Mouse (Mus musculus) midbrain, embryonic 13.5 days (tissue): ENCODE results near the gene Tspan7. TPM values are rescaled to one million over a fixed set of nuclear protein-coding genes. Genes with fewer than 3 reads are reported as not detected.

Experiments used
- ATAC-seq: fragments of 200-750 bp; cut with Nextera tagmentation; 2 replicates; pipeline ENCODE4 v1.8.0; 2017; ENCODE audit warnings: mild to moderate bottlenecking, moderate TSS enrichment, moderate library complexity
- H3K27ac ChIP-seq: fragments of 300-500 bp; sonication (generic); 2 replicates; pipeline ENCODE4 v1.5.1; 2015; ENCODE audit warnings: inconsistent platforms, mild to moderate bottlenecking, moderate library complexity
- H3K27me3 ChIP-seq: fragments of 300-500 bp; sonication (generic); 2 replicates; pipeline ENCODE4 v1.6.1; 2015; ENCODE audit warnings: mild to moderate bottlenecking, inconsistent platforms
- H3K36me3 ChIP-seq: fragments of 300-500 bp; sonication (generic); 2 replicates; pipeline ENCODE4 v1.6.1; 2015; ENCODE audit warnings: mild to moderate bottlenecking, inconsistent platforms
- H3K4me1 ChIP-seq: fragments of 300-500 bp; sonication (generic); replicated peaks from 2 replicates; pipeline ENCODE4 v1.6.1; 2015; ENCODE audit warnings: inconsistent platforms
- H3K4me2 ChIP-seq: fragments of 300-500 bp; sonication (generic); replicated peaks from 2 replicates; pipeline ENCODE4 v1.6.1; 2015; ENCODE audit warnings: moderate library complexity, mild to moderate bottlenecking, inconsistent platforms
- H3K4me3 ChIP-seq: fragments of 300-500 bp; sonication (generic); replicated peaks from 2 replicates; pipeline ENCODE4 v1.5.1; 2015; ENCODE audit warnings: mild to moderate bottlenecking, inconsistent platforms
- H3K9ac ChIP-seq: fragments of 300-500 bp; sonication (generic); replicated peaks from 2 replicates; pipeline ENCODE4 v1.6.1; 2015; ENCODE audit warnings: mild to moderate bottlenecking, inconsistent platforms
- H3K9me3 ChIP-seq: fragments of 300-500 bp; sonication (generic); 2 replicates; pipeline ENCODE4 v1.6.1; 2016; ENCODE audit warnings: mild to moderate bottlenecking, inconsistent platforms
- WGBS: fragments of 180-500 bp; shearing (Covaris S2); methylation state at CpG from one replicate; pipeline ENCODE4 v1.1.7; 2015; 5-methylcytosine and 5-hydroxymethylcytosine counted together
- polyA plus RNA-seq: library from polyadenylated mRNA; unstranded; fragments of >200 nt; fragmentation: Nextera tagmentation; extraction: Ambion mirVana; gene quantifications from 2 replicates; pipeline ENCODE4 v1.2.1, GENCODE M21; 2015

Tspan7 gene
- polyA plus RNA-seq, 1 experiment from 2014 or later, result 189 TPM

- Histone ChIP-seq H3K27me3 (no peaks in the 10 kb centered on the region), H3K4me3 (no peak overlapping the region), H3K9ac (no peak overlapping the region), H3K4me2 (no peak overlapping the region), H3K4me1 (0 out of 2 replicates have a peak, but pooled peaks cover 3% of the 10 kb centered on the region), H3K9me3 (no peaks in the 10 kb centered on the region), H3K27ac (no peak overlapping the region), H3K36me3 (no peaks in the 10 kb centered on the region)
- WGBS, result 84% methylated on average over 2 of the region's 2 CpGs
- no peak for ATAC-seq
Measured at GRCm38 (mm10) chrX:10558625-10559024, 73.7 kb downstream of the Tspan7 start.

- H3K4me1 ChIP-seq, result no peaks in the 10 kb centered on the region
- no peaks in the 10 kb centered on the region for H3K27me3 ChIP-seq
- ATAC-seq, result no peak
- no peak overlapping the region for H3K4me2 ChIP-seq
- no peaks in the 10 kb centered on the region for H3K9me3 ChIP-seq
- H3K27ac ChIP-seq, result no peak overlapping the region
- H3K36me3 ChIP-seq, result no peaks in the 10 kb centered on the region
- 70% methylated on average over 3 of the region's 3 CpGs for WGBS
- no peak overlapping the region for H3K4me3 ChIP-seq
- H3K9ac ChIP-seq, result no peak overlapping the region
Measured at GRCm38 (mm10) chrX:10565811-10566210, 80.9 kb downstream of the Tspan7 start.

- no peak overlapping the region for H3K4me3 ChIP-seq
- no peaks in the 10 kb centered on the region for H3K9me3 ChIP-seq
- WGBS, result 51% methylated on average over 3 of the region's 3 CpGs
- no peak overlapping the region for H3K27ac ChIP-seq
- H3K9ac ChIP-seq, result no peak overlapping the region
- no peak for ATAC-seq
- peaks cover 4% of the 10 kb centered on the region; the same call in 1 of the 2 replicates for H3K4me1 ChIP-seq
- no peak overlapping the region for H3K4me2 ChIP-seq
- no peaks in the 10 kb centered on the region for H3K27me3 ChIP-seq
- H3K36me3 ChIP-seq, result no peaks in the 10 kb centered on the region
Measured at GRCm38 (mm10) chrX:10574523-10574922, 89.6 kb downstream of the Tspan7 start.

- no peak overlapping the region for H3K9ac ChIP-seq
- H3K4me1 ChIP-seq, result peaks cover 4% of the 10 kb centered on the region; the same call in 1 of the 2 replicates
- H3K4me3 ChIP-seq, result no peak overlapping the region
- no peaks in the 10 kb centered on the region for H3K9me3 ChIP-seq
- H3K4me2 ChIP-seq, result no peak overlapping the region
- H3K36me3 ChIP-seq, result no peaks in the 10 kb centered on the region
- no peak for ATAC-seq
- 68% methylated on average over 2 of the region's 2 CpGs for WGBS
- no peak overlapping the region for H3K27ac ChIP-seq
- H3K27me3 ChIP-seq, result no peaks in the 10 kb centered on the region
Measured at GRCm38 (mm10) chrX:10575406-10575805, 90.4 kb downstream of the Tspan7 start.

- WGBS, result 89% methylated on average over 4 of the region's 4 CpGs
- H3K27ac ChIP-seq, result no peak overlapping the region
- H3K4me3 ChIP-seq, result no peak overlapping the region
- no peak overlapping the region for H3K4me2 ChIP-seq
- ATAC-seq, result no peak
- no peaks in the 10 kb centered on the region for H3K9me3 ChIP-seq
- no peak overlapping the region for H3K9ac ChIP-seq
- peaks cover 4% of the 10 kb centered on the region; the same call in 1 of the 2 replicates for H3K4me1 ChIP-seq
- no peaks in the 10 kb centered on the region for H3K36me3 ChIP-seq
- H3K27me3 ChIP-seq, result no peaks in the 10 kb centered on the region
Measured at GRCm38 (mm10) chrX:10576349-10576748, 91.4 kb downstream of the Tspan7 start.

GRCm38 (mm10) chrX:10577356-10577755, 92.4 kb downstream of the Tspan7 start:
- Histone ChIP-seq H3K4me3 (no peak overlapping the region), H3K27ac (no peak overlapping the region), H3K4me1 (peaks cover 4% of the 10 kb centered on the region; the same call in 1 of the 2 replicates), H3K4me2 (no peak overlapping the region), H3K36me3 (no peaks in the 10 kb centered on the region), H3K9me3 (no peaks in the 10 kb centered on the region), H3K9ac (no peak overlapping the region), H3K27me3 (no peaks in the 10 kb centered on the region)
- WGBS, result 26% methylated on average over 1 of the region's 1 CpGs
- ATAC-seq, result 0 out of 2 replicates have a peak, but pooled peaks have one; percentile 45

GRCm38 (mm10) chrX:10582731-10583130, 97.8 kb downstream of the Tspan7 start:
- no peak overlapping the region for H3K4me3 ChIP-seq
- WGBS, result 89% methylated on average over 4 of the region's 4 CpGs
- no peak for ATAC-seq
- H3K9me3 ChIP-seq, result no peaks in the 10 kb centered on the region
- H3K9ac ChIP-seq, result no peak overlapping the region
- no peak overlapping the region for H3K27ac ChIP-seq
- no peaks in the 10 kb centered on the region for H3K4me1 ChIP-seq
- H3K27me3 ChIP-seq, result no peaks in the 10 kb centered on the region
- H3K36me3 ChIP-seq, result no peaks in the 10 kb centered on the region
- H3K4me2 ChIP-seq, result no peak overlapping the region

- no peak overlapping the region for H3K9ac ChIP-seq
- H3K36me3 ChIP-seq, result no peaks in the 10 kb centered on the region; the same call in none of the 2 replicates
- H3K27ac ChIP-seq, result no peak overlapping the region
- H3K27me3 ChIP-seq, result 0 out of 2 replicates have a peak, but pooled peaks cover 8% of the 10 kb centered on the region
- H3K4me2 ChIP-seq, result no peak overlapping the region
- no peak for ATAC-seq
- 61% methylated on average over 3 of the region's 3 CpGs for WGBS
- H3K4me1 ChIP-seq, result no peaks in the 10 kb centered on the region
- no peak overlapping the region for H3K4me3 ChIP-seq
- H3K9me3 ChIP-seq, result no peaks in the 10 kb centered on the region
Measured at GRCm38 (mm10) chrX:10592244-10592643, 107.3 kb downstream of the Tspan7 start.

- Histone ChIP-seq H3K4me3 (no peak overlapping the region), H3K4me1 (no peaks in the 10 kb centered on the region), H3K36me3 (no peaks in the 10 kb centered on the region; the same call in none of the 2 replicates), H3K27me3 (0 out of 2 replicates have a peak, but pooled peaks cover 8% of the 10 kb centered on the region), H3K9me3 (no peaks in the 10 kb centered on the region), H3K4me2 (no peak overlapping the region), H3K9ac (no peak overlapping the region), H3K27ac (no peak overlapping the region)
- WGBS, result 96% methylated on average over 7 of the region's 7 CpGs
- no peak for ATAC-seq
Measured at GRCm38 (mm10) chrX:10593561-10593960, 108.6 kb downstream of the Tspan7 start.

- H3K4me2 ChIP-seq, result no peak overlapping the region
- ATAC-seq, result no peak
- WGBS, result 15% methylated on average over 5 of the region's 5 CpGs
Measured at GRCm38 (mm10) chrX:10617119-10617518, 132.2 kb downstream of the Tspan7 start.

GRCm38 (mm10) chrX:10641062-10641461, 156.1 kb downstream of the Tspan7 start:
- Histone ChIP-seq H3K27ac (no peak overlapping the region), H3K27me3 (no peaks in the 10 kb centered on the region), H3K4me3 (no peak overlapping the region), H3K36me3 (no peaks in the 10 kb centered on the region), H3K4me2 (no peak overlapping the region), H3K9ac (no peak overlapping the region), H3K4me1 (no peaks in the 10 kb centered on the region), H3K9me3 (no peaks in the 10 kb centered on the region)
- no peak for ATAC-seq

More at GRCm38 (mm10) chrX:10617119-10617518, 132.2 kb downstream of the Tspan7 start:
- Histone ChIP-seq H3K9ac (no peak overlapping the region), H3K27ac (no peak overlapping the region), H3K9me3 (no peaks in the 10 kb centered on the region), H3K27me3 (no peaks in the 10 kb centered on the region), H3K4me3 (no peak overlapping the region), H3K36me3 (no peaks in the 10 kb centered on the region), H3K4me1 (no peaks in the 10 kb centered on the region)
